Mouse (Mus musculus) thymus, postnatal 25 days (tissue): ENCODE data around the gene Aldh16a1.

Source experiments
- DNase-seq: peaks from one replicate; pipeline ENCODE4 v3.0.0; 2022

The Aldh16a1 gene

GRCm38 (mm10) chr7:45178550-45178949, 24.2 kb upstream of the Aldh16a1 start:
- DNase-seq, result no peak

- no peak for DNase-seq
Measured at GRCm38 (mm10) chr7:45176356-45176755, 22.0 kb upstream of the Aldh16a1 start.

- no peak for DNase-seq
Measured at GRCm38 (mm10) chr7:45175929-45176328, 21.5 kb upstream of the Aldh16a1 start.

DNA sequence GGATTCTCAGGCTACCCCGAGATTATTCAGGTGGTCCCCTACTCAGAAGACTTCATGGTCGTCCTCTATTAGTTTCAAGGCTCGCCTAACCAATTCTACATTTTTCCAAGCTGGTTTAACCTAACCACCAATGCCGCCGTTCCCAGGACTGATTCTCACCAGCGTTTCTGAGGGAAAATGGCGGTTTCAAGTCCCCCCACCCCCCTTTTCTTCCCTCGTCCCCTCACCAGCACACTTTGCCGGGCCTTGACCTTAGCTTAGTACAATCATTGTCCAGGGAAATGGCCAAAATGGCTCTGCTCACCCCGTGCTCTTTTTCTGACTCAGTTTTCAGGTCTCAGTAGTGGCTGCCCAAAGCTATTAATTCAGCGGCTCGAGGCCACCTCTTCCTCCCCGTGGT, 21.0 kb upstream of the Aldh16a1 start:
- DNase-seq, result no peak

GRCm38 (mm10) chr7:45174567-45175280, 20.3 kb upstream of the Aldh16a1 start:
- DNase-seq, result no peak

- peak; percentile 28 for DNase-seq
Measured at GRCm38 (mm10) chr7:45173772-45174171, 19.4 kb upstream of the Aldh16a1 start.

DNA sequence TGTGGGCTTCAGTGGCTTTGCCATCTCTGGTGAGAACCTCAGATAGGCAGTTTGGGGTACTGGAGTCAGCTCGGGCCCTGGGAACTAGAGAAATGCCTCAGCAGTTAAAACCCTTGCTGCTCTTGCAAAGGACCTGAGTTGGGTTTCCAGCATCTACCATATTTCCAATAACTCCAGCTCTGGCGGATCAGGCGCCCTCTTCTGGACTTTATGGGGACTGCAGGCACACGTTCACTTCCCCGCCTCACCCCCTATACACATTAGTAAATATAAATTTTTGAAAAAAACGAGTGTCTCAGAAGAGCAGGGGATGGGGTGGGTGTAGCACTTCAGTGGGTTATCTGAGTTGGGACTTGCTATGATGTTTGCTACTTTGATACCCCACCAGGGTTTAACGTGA, 18.6 kb upstream of the Aldh16a1 start:
- DNase-seq, result peak; percentile 54

- peak; percentile 32 for DNase-seq
Measured at GRCm38 (mm10) chr7:45169495-45169894, 15.1 kb upstream of the Aldh16a1 start.

DNA sequence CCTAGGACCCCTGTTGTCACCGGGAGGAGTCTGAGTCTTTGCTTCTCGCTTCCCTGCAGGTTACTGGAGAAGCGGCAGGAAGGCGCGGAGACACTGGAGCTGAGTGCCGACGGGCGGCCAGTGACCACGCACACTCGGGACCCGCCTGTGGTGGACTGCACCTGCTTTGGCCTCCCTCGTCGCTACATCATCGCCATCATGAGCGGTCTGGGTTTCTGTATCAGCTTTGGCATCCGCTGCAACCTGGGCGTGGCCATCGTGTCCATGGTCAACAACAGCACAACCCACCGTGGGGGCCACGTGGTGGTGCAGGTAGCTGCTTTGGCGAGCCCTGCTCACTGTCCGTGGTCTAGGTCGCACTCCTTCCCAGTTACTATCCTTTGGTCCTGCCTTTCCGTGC, 14.3 kb upstream of the Aldh16a1 start:
- no peak for DNase-seq

GRCm38 (mm10) chr7:45167761-45168445, 13.5 kb upstream of the Aldh16a1 start:
- DNase-seq, result no peak

GRCm38 (mm10) chr7:45166950-45167401, 12.6 kb upstream of the Aldh16a1 start:
- DNase-seq, result no peak

DNA sequence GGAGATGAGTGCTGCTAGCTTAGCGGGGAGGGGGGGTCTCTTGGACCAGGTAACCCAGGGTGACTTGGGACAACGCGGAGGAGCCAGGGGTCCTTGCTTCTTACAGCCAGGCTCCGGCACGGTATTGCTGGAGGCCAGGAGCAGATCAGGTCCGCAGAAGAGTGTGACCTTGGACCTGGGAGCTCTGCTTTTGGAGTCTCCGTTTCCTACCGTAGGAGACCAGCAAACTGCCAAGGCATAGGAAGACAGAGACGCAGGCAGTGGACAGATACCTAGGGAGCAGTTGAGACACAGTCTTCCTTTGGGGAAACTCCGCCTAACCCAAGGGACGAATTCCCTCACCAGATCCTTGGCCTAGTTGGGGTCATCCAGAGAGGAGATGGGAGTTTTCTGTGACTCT, 11.3 kb upstream of the Aldh16a1 start:
- DNase-seq, result no peak

- no peak for DNase-seq
Measured at GRCm38 (mm10) chr7:45164833-45165232, 10.4 kb upstream of the Aldh16a1 start.

DNA sequence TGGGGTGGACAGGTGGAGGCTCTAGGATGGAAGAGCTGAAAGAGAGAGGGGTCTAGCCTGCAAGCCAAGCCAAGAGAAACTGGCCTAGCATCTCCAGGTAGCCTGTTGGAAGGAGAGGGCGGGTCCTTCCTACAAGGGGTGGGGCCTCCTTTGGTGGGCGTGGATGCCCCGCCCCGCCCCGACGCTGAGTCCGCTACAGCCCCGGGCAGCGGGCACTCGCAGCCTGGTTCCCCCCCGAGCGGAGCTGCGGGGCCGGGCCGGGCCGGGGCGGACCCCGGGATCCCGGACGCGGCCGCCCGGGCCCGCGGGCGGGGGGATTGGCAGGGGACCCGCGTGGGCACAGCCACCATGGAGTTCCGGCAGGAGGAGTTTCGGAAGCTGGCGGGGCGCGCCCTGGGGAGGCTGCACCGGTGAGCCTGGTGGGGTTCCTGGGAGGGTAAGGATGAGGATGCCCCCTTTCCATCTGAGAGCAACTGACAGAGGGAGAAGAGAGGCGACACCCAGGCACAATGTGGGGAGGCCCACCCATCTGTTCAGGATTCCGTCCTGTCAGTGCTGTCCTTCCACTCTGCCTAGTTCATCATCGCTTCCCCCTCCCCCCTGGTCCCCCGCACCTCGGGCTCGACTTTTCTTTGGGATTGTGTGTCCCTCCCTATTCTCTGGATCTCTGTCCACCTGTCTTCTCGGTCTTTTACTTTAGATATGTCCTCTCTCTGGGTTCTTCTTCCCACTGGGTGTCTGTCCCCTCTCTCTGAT, 9.5 kb upstream of the Aldh16a1 start, which contains the start of gene Slc17a7:
Slc17a7 (plus strand) TSS at position 215 of the 756 bp plus-strand sequence.
- peak; percentile 31 for DNase-seq

DNA sequence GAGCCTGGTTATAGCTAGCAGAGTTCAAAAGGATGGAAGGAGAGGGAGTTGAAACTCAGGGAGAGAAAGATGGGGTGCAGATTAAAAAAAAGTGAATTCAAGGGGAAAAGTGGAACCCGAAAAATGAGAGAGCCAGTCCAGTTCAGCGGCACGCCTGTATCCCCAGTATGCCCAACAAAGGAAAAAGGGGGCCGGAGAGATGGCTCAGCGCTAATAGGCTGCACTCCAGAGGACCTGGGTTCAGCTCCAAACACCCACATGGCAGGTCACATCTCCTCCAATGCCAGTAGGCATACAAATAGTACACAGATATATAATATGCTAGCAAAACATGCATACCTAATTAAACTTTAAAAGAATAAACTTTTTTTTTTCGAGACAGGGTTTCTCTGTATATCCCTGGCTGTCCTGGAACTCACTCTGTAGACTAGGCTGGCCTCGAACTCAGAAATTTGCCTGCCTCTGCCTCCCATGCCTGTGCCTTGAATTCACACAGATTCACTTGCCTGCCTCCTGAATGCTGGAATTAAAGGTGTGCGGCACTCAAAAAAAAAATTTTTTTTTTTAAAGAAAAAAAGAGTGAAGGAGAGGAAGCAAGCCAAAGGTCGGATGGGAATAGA, 8.7 kb upstream of the Aldh16a1 start:
- DNase-seq, result no peak

DNA sequence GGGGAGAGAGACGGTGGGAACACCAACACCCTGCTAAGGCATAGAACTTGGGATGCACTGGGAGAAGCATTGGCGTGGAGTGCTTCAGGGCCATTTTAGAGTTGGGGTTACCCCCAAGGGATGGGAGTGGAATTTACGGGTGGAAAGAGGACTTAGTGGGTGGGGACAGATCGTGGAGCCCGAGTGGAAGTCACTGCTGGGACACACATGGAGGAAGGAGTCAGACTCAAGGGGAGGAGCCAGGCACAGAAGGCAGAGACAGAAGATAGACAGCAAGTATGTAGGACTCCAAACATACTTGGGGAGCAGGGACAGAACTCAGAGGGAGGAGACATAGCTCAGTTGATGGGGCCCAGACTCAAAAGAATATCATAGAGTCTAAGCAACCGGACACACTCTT, 8.2 kb upstream of the Aldh16a1 start:
- no peak for DNase-seq

DNA sequence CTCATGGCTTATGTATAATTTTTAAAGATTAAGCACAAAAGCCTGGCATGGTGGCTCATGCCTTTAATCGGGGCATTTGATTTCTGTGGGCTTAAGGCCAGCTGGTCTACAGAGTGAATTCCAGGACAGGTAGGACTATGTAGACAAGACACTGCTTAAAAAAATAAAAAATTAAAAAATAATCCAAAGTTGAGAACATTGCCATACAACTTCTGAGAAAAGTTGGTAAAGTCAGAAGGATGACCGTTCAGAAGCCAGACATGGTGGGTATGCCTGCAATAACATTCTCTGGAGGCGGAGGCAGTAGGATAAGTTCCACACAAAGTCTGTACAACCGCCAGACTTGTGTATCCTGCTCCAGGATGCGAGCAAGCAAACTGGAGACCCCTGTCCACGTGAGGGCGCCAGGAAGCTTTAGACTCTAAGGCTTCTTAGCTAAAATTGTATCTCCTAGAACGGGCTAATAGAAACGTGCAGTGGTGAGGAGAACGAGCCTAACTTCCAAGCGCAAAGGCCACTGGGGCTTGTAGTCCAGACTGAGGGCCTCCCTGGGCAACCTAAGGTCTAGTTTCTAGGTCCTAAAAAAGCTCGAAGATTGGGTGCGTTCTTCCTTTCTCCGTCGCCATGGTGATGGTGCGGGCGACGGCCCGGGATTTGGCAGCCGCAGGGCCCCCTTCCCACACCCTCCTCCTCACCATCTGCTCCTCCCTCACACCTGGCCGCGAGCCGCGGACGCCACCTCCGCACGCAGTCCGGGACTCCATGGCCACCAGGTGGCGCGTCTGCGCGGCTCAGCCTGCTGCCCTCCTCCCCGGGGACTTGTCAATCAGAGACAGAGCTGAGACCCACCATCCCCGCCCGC, 7.5 kb upstream of the Aldh16a1 start:
- peak; percentile 94 for DNase-seq

DNA sequence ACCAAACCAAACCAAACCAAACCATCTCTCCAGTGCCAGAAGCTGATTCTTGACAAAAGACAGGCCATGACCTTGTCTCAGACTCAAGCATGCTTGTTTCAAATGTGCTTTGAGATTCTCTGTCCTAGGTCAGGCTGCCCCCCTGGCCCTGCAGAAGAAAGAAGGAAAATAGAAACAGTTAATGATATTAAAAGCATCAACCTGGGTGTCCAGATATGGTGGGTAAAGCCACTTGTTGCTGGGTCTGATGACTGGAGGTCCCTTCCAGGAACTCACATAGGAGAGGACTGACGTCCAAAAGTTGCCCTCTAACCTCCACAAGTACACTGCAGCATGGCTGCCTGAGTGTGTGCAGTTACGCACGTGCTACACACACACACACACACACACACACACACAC, 6.5 kb upstream of the Aldh16a1 start:
- DNase-seq, result no peak

- no peak for DNase-seq
Measured at GRCm38 (mm10) chr7:45160316-45160800, 6.0 kb upstream of the Aldh16a1 start.

- no peak for DNase-seq
Measured at GRCm38 (mm10) chr7:45158991-45159390, 4.6 kb upstream of the Aldh16a1 start.

DNA sequence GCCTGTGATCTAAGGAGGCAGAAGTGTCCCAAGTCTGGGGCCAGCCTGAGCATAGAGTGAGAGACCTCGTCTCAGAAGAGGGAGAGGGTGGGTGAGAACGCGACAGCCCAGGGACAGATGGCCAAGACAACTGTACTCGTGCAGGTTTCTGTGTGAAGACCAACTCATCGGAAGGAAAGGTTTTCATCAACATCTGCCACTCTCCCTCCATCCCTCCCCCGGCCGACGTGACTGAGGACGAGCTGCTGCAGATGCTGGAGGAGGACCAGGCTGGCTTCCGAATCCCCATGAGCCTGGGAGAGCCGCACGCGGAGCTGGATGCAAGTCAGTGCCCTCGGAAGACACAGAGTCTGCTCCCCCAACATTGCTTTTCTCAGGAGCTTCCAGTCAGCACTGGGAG, 3.1 kb upstream of the Aldh16a1 start:
- no peak for DNase-seq

GRCm38 (mm10) chr7:45156206-45156605, 1.8 kb upstream of the Aldh16a1 start:
- no peak for DNase-seq
